8 mouse cellular contexts compared by ENCODE assay signal in genomic region chr8:121082218-121083092, GRCm38 (mm10). TPM values are rescaled to one million over a fixed set of nuclear protein-coding genes. Genes with fewer than 3 reads are reported as not detected.
DNase-seq lines count a peak whose midpoint lies in the region; ATAC-seq and TF ChIP-seq lines count a peak whose summit lies in the region.
"Had no signal": no experiment of that assay in that cellular context is flagged by ENCODE, and none has a peak within 500 bp of the region (broad histone marks: within the 10 kb centered on the region; RNA-seq: fewer than 3 reads in every experiment).

No protein-coding gene starts in this region.

- H3K4me3 ChIP-seq in lung, embryonic 16.5 days (ENCODE audit: low read length): peak overlapping the region; percentile 57
- H3K4me3 ChIP-seq in forebrain, postnatal 0 days (ENCODE audit: low read depth, low read length): peak overlapping the region; percentile 36; the same call in 1 of the 2 replicates
- peak overlapping the region; percentile 50 for H3K4me3 ChIP-seq in liver, embryonic 15.5 days (replicated peaks)

- H3K27me3 ChIP-seq in lung, embryonic 16.5 days (ENCODE audit: control insufficient read depth, insufficient read depth, low read depth, low read length): peaks cover 62% of the 10 kb centered on the region
- peaks cover 89% of the 10 kb centered on the region for H3K27me3 ChIP-seq in forebrain, postnatal 0 days (ENCODE audit: insufficient read depth, low read length)
- H3K27me3 ChIP-seq in liver, embryonic 15.5 days: peaks cover 100% of the 10 kb centered on the region

- 1% methylated on average over 57 of the region's 57 CpGs for WGBS in lung, embryonic 16.5 days
- WGBS in forebrain, postnatal 0 days: under 1% methylated on average over 57 of the region's 57 CpGs
- WGBS in liver, embryonic 15.5 days (ENCODE audit: insufficient replicate concordance): 2% methylated on average over 57 of the region's 57 CpGs

- H3K36me3 ChIP-seq in lung, embryonic 16.5 days (ENCODE audit: control insufficient read depth, insufficient read depth, low read length): no peaks in the 10 kb centered on the region
- H3K36me3 ChIP-seq in forebrain, postnatal 0 days (ENCODE audit: insufficient read depth): no peaks in the 10 kb centered on the region
- no peaks in the 10 kb centered on the region for H3K36me3 ChIP-seq in liver, embryonic 15.5 days (replicated peaks)

- peak overlapping the region; percentile 83 for H3K9ac ChIP-seq in lung, embryonic 16.5 days (ENCODE audit: low read length)
- no peak overlapping the region for H3K9ac ChIP-seq in forebrain, postnatal 0 days
- no peak overlapping the region for H3K9ac ChIP-seq in liver, embryonic 15.5 days

- no peak for TF ChIP-seq CTCF in forebrain, postnatal 0 days (IDR thresholded peaks at IDR 0.05; ENCODE audit: low read depth)

- H3K4me1 ChIP-seq in lung, embryonic 16.5 days (replicated peaks; ENCODE audit: control insufficient read depth, insufficient read depth, low read length): peaks cover 2% of the 10 kb centered on the region; the same call in 1 of the 2 replicates
- no peaks in the 10 kb centered on the region for H3K4me1 ChIP-seq in forebrain, postnatal 0 days (ENCODE audit: insufficient read depth)
- H3K4me1 ChIP-seq in liver, embryonic 15.5 days (replicated peaks): peaks cover 11% of the 10 kb centered on the region

- H3K9me3 ChIP-seq in lung, embryonic 16.5 days (ENCODE audit: control insufficient read depth, low read length): no peaks in the 10 kb centered on the region
- no peaks in the 10 kb centered on the region for H3K9me3 ChIP-seq in forebrain, postnatal 0 days (ENCODE audit: low read length)
- no peaks in the 10 kb centered on the region for H3K9me3 ChIP-seq in liver, embryonic 15.5 days (replicated peaks)

- H3K4me2 ChIP-seq in lung, embryonic 16.5 days (ENCODE audit: low read depth, low read length): peak overlapping the region; percentile 79
- H3K4me2 ChIP-seq in forebrain, postnatal 0 days (ENCODE audit: low read depth): peak overlapping the region; percentile 67
- peak overlapping the region; percentile 65 for H3K4me2 ChIP-seq in liver, embryonic 15.5 days

- peak overlapping the region; percentile 99 for H3K27ac ChIP-seq in lung, embryonic 16.5 days (ENCODE audit: low read length)
- no peak overlapping the region for H3K27ac ChIP-seq in forebrain, postnatal 0 days (ENCODE audit: low read depth, low read length)
- H3K27ac ChIP-seq in liver, embryonic 15.5 days (replicated peaks): no peak overlapping the region; the same call in 1 of the 2 replicates

- DNase-seq in lung, postnatal 10 days: no peak
- DNase-seq in forebrain, postnatal 0 days: no peak
- DNase-seq in spleen, postnatal 36 days (ENCODE audit: low spot score in 2 of 2): no peak
- no peak for DNase-seq in cerebellum, adult 18-20 months
- no peak for DNase-seq in frontal cortex, postnatal 25 days (ENCODE audit: low spot score in 2 of 2)

- ATAC-seq in lung, embryonic 16.5 days (ENCODE audit: low read depth): no peak
- ATAC-seq in forebrain, postnatal 0 days: no peak
- no peak for ATAC-seq in liver, embryonic 15.5 days (ENCODE audit: insufficient read depth)

RNA-seq across cellular contexts. Expression of gene Foxf1, which starts 1.7 kb away (rescaled TPM):
- 126 and 138 TPM in 2 replicates for polyA plus RNA-seq in lung, embryonic 16.5 days (2015; fragmentation: Nextera tagmentation; extraction: Ambion mirVana)
- total RNA-seq in forebrain, postnatal 0 days (2014; rRNA removed): 1.3 and 2.3 TPM in 2 replicates
- 1.4 and 1.6 TPM in 2 replicates for polyA plus RNA-seq in forebrain, postnatal 0 days (2015; fragmentation: Nextera tagmentation; extraction: Ambion mirVana)
- 2.8 and 3.0 TPM in 2 replicates for polyA plus RNA-seq in liver, embryonic 15.5 days (2015; fragmentation: Nextera tagmentation; extraction: Ambion mirVana)
- total RNA-seq: gastrocnemius, postnatal 36 days had no signal

RNA-seq across cellular contexts. Expression of gene Mthfsd, which starts 25.7 kb away (rescaled TPM):
- 50.6 and 59.2 TPM in 2 replicates for polyA plus RNA-seq in lung, embryonic 16.5 days (2015; fragmentation: Nextera tagmentation; extraction: Ambion mirVana)
- 38.7 and 76.5 TPM in 2 replicates for total RNA-seq in forebrain, postnatal 0 days (2014; rRNA removed)
- 30.3 and 33.3 TPM in 2 replicates for polyA plus RNA-seq in forebrain, postnatal 0 days (2015; fragmentation: Nextera tagmentation; extraction: Ambion mirVana)
- 19.3 and 19.8 TPM in 2 replicates for polyA plus RNA-seq in liver, embryonic 15.5 days (2015; fragmentation: Nextera tagmentation; extraction: Ambion mirVana)

RNA-seq across cellular contexts. Expression of gene Foxc2, which starts 33.5 kb away (rescaled TPM):
- polyA plus RNA-seq in lung, embryonic 16.5 days (2015; fragmentation: Nextera tagmentation; extraction: Ambion mirVana): 0.58 and 0.62 TPM in 2 replicates
- 3.1 and 6.5 TPM in 2 replicates for total RNA-seq in forebrain, postnatal 0 days (2014; rRNA removed)
- 2.6 and 2.7 TPM in 2 replicates for polyA plus RNA-seq in forebrain, postnatal 0 days (2015; fragmentation: Nextera tagmentation; extraction: Ambion mirVana)
- not detected in 2 replicates for polyA plus RNA-seq in liver, embryonic 15.5 days (2015; fragmentation: Nextera tagmentation; extraction: Ambion mirVana)

RNA-seq across cellular contexts. Expression of gene Foxl1, which starts 45.3 kb away (rescaled TPM):
- 3.1 and 3.3 TPM in 2 replicates for polyA plus RNA-seq in lung, embryonic 16.5 days (2015; fragmentation: Nextera tagmentation; extraction: Ambion mirVana)
- total RNA-seq in forebrain, postnatal 0 days (2014; rRNA removed): 0.19 TPM in 1 of 2 replicates, not detected in the other
- polyA plus RNA-seq in forebrain, postnatal 0 days (2015; fragmentation: Nextera tagmentation; extraction: Ambion mirVana): 0.06 TPM in 1 of 2 replicates, not detected in the other
- polyA plus RNA-seq in liver, embryonic 15.5 days (2015; fragmentation: Nextera tagmentation; extraction: Ambion mirVana): 0.09 and 0.12 TPM in 2 replicates
- total RNA-seq: gastrocnemius, postnatal 36 days had no signal

Comparison
In these comparisons a context has a peak if more than half of its experiments do, and no peak if none do; other contexts are left out.
1. RNA of gene Foxf1, which starts 1.7 kb away (polyA plus RNA-seq): 126 to 138 TPM in lung, embryonic 16.5 days; 2.8 to 3.0 TPM in liver, embryonic 15.5 days and 1.4 to 1.6 TPM in forebrain, postnatal 0 days; every median in the first group is over 10 times any median in the second.
2. Peak in every context shown above with its lines, with median percentiles within 50 percentile points of each other: H3K4me2 ChIP-seq and H3K4me3 ChIP-seq.